Mouse (Mus musculus) neural tube, embryonic 12.5 days (tissue): ENCODE data around the gene Prkcz. TPM values are rescaled to one million over a fixed set of nuclear protein-coding genes. Genes with fewer than 3 reads are reported as not detected.
A peak's percentile ranks its signal among the peaks of the same experiment; 100 is the strongest.
"Not testable (repeated sequence)": the region's sequence is repeated elsewhere in the genome, so short reads cannot be mapped to it uniquely, and the experiment has no call there.

Source experiments
- ATAC-seq: fragments of 200-750 bp; cut with Nextera tagmentation; 2 replicates; pipeline ENCODE4 v1.8.0; 2017; ENCODE audit warnings: low read depth, mild to moderate bottlenecking, moderate TSS enrichment, moderate library complexity; ENCODE audit not compliant: low FRiP score
- H3K27ac ChIP-seq: fragments of 300-500 bp; sonication (generic); 2 replicates; pipeline ENCODE4 v1.5.1; 2016
- H3K27me3 ChIP-seq: fragments of 300-500 bp; sonication (generic); replicated peaks from 2 replicates; pipeline ENCODE4 v1.6.1; 2016; ENCODE audit warnings: mild to moderate bottlenecking
- H3K36me3 ChIP-seq: fragments of 300-500 bp; sonication (generic); 2 replicates; pipeline ENCODE4 v1.6.1; 2016; ENCODE audit warnings: mild to moderate bottlenecking
- H3K4me1 ChIP-seq: fragments of 300-500 bp; sonication (generic); 2 replicates; pipeline ENCODE4 v1.6.1; 2016
- H3K4me2 ChIP-seq: fragments of 300-500 bp; sonication (generic); replicated peaks from 2 replicates; pipeline ENCODE4 v1.6.1; 2016; ENCODE audit warnings: mild to moderate bottlenecking
- H3K4me3 ChIP-seq: fragments of 300-500 bp; sonication (generic); 2 replicates; pipeline ENCODE4 v1.5.1; 2016
- H3K9ac ChIP-seq: fragments of 300-500 bp; sonication (generic); 2 replicates; pipeline ENCODE4 v1.6.1; 2016; ENCODE audit warnings: mild to moderate bottlenecking
- H3K9me3 ChIP-seq: fragments of 300-500 bp; sonication (generic); 2 replicates; pipeline ENCODE4 v1.6.1; 2016; ENCODE audit warnings: mild to moderate bottlenecking
- WGBS: fragments of 180-500 bp; shearing (Covaris S2); methylation state at CpG from one replicate; pipeline ENCODE4 v1.1.7; 2016; 5-methylcytosine and 5-hydroxymethylcytosine counted together
- polyA plus RNA-seq: library from polyadenylated mRNA; unstranded; fragments of >200 nt; fragmentation: Nextera tagmentation; extraction: Ambion mirVana; gene quantifications from 2 replicates; pipeline ENCODE4 v1.2.1, GENCODE M21; 2016

The Prkcz gene
- polyA plus RNA-seq, 1 experiment from 2014 or later: 35.8 TPM

DNA sequence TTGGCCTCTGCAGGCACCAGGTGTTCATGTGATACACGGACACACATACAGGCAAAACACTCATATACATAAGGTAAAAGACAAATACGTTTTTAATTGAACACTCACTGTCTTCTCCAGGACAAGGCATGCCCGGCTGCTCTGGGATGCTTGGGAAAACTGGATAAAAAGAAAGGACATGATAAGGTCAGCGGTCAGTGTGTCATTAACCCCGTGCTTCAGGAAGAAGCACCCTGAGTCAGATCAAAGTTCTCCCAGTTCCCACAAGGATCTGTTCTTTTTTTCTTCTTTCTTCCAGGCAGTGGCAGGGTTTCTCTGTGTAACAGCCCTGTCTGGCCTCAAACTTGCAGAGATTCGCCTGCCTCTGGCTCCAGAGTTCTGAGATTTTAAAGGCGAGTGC lies 6.6 kb downstream of the Prkcz start:
- no peaks in the 10 kb centered on the region for H3K4me1 ChIP-seq
- H3K4me2 ChIP-seq: no peak overlapping the region
- no peak overlapping the region for H3K4me3 ChIP-seq
- no peak for ATAC-seq
- no peak overlapping the region for H3K27ac ChIP-seq
- no peaks in the 10 kb centered on the region for H3K9me3 ChIP-seq
- H3K9ac ChIP-seq: no peak overlapping the region
- 85% methylated on average over 7 of the region's 7 CpGs for WGBS
- peaks cover 13% of the 10 kb centered on the region for H3K27me3 ChIP-seq
- H3K36me3 ChIP-seq: no peaks in the 10 kb centered on the region

DNA sequence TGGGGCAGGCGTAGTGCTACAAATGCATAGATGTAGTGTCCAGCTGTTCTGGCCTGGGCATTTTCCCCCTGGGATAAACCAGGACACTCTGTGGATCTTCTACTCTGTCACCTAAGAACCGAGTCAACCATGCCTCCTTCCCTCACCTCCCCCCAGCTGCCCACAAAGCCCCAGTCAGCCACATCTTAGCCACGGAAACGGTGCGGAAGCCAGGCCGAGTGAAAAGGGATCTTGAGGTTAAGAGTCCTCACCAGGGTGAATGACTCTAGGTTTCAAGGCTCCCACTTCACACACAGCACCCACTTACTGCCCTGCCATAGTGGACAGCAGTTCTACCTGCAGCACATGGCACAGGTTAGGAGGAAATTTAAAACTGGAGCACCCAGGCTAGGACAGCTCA lies 7.1 kb downstream of the Prkcz start:
- 88% methylated on average over 6 of the region's 6 CpGs for WGBS
- ATAC-seq: no peak

DNA sequence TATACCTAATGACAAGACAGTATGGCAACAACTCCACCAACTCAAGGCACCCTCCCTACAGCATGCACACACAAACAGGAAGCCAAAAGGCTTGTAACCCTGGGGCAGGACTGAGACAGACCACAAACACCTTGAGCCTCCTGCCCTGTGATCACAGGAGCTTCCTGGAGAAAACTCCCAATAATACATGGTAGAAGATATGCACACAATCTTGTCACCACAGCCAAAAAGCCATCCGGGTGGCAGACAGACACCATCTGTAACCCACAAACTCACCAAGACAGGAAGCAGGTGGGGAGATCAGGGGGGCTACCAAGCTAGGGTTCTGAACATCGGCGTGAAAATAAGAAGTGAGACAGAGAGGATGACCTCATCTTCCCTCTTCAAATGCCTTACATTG lies 8.6 kb downstream of the Prkcz start:
- no peak overlapping the region for H3K4me2 ChIP-seq
- H3K36me3 ChIP-seq: no peaks in the 10 kb centered on the region
- H3K9me3 ChIP-seq: no peaks in the 10 kb centered on the region
- H3K9ac ChIP-seq: no peak overlapping the region
- no peaks in the 10 kb centered on the region for H3K4me1 ChIP-seq
- H3K4me3 ChIP-seq: no peak overlapping the region
- 91% methylated on average over 3 of the region's 3 CpGs for WGBS
- no peak for ATAC-seq
- H3K27me3 ChIP-seq: no peaks in the 10 kb centered on the region
- H3K27ac ChIP-seq: no peak overlapping the region

More for the DNA sequence above, 7.1 kb downstream of the Prkcz start:
- Histone ChIP-seq H3K4me2 (no peak overlapping the region), H3K27ac (no peak overlapping the region), H3K4me1 (no peaks in the 10 kb centered on the region), H3K9ac (no peak overlapping the region), H3K9me3 (no peaks in the 10 kb centered on the region), H3K36me3 (no peaks in the 10 kb centered on the region), H3K27me3 (peaks cover 8% of the 10 kb centered on the region), H3K4me3 (no peak overlapping the region)

DNA sequence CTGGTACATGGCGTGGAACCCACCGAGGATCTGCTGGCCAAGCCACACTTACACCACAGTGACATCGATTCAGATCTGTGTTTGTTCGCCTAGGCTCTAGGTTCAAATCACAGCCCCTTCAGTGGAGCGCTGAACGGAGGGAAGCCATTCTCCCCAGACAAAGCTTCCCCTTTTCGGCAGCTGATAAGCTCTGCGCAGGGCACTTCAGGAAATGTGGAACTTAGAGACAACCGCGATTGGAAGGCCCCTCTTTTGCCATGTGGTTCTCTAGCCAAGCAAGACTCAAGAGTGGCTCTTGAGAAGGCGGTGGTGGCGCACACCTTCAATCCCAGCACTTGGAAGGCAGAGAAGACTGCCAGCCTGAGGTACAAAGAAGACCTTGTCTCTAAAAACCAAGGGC lies 14.8 kb downstream of the Prkcz start:
- Histone ChIP-seq H3K27me3 (no peaks in the 10 kb centered on the region), H3K27ac (no peak overlapping the region), H3K36me3 (no peaks in the 10 kb centered on the region), H3K4me2 (peak overlapping the region; percentile 85; the same call in 1 of the 2 replicates), H3K4me1 (peaks cover 16% of the 10 kb centered on the region), H3K9ac (no peak overlapping the region), H3K4me3 (no peak overlapping the region), H3K9me3 (no peaks in the 10 kb centered on the region)
- 92% methylated on average over 12 of the region's 12 CpGs for WGBS
- no peak for ATAC-seq

DNA sequence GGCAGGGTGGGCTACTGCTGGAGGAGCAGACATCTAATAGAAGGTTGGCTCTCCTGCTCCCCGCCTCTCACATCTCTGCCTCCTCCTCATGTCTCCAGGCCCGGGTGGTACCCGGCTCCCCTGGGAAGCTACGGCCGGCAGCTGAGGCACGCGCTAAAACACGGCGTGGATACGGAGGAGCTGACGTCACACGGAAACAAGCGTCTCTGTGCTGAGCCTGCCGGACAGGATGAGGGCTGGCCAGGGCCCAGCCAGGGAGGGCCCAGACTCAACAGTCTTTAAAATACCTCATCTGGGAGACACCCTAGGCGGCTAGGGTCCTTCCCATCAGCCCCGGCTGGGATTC lies 15.6 kb downstream of the Prkcz start:
- H3K4me1 ChIP-seq: peaks cover 16% of the 10 kb centered on the region
- peak overlapping the region; percentile 82 for H3K9ac ChIP-seq
- H3K4me3 ChIP-seq: peak overlapping the region; percentile 53
- WGBS: 2% methylated on average over 16 of the region's 16 CpGs
- H3K27ac ChIP-seq: peak overlapping the region; percentile 85
- peak; percentile 91 for ATAC-seq
- H3K9me3 ChIP-seq: no peaks in the 10 kb centered on the region
- no peaks in the 10 kb centered on the region for H3K36me3 ChIP-seq
- H3K4me2 ChIP-seq: peak overlapping the region; percentile 85
- H3K27me3 ChIP-seq: no peaks in the 10 kb centered on the region

DNA sequence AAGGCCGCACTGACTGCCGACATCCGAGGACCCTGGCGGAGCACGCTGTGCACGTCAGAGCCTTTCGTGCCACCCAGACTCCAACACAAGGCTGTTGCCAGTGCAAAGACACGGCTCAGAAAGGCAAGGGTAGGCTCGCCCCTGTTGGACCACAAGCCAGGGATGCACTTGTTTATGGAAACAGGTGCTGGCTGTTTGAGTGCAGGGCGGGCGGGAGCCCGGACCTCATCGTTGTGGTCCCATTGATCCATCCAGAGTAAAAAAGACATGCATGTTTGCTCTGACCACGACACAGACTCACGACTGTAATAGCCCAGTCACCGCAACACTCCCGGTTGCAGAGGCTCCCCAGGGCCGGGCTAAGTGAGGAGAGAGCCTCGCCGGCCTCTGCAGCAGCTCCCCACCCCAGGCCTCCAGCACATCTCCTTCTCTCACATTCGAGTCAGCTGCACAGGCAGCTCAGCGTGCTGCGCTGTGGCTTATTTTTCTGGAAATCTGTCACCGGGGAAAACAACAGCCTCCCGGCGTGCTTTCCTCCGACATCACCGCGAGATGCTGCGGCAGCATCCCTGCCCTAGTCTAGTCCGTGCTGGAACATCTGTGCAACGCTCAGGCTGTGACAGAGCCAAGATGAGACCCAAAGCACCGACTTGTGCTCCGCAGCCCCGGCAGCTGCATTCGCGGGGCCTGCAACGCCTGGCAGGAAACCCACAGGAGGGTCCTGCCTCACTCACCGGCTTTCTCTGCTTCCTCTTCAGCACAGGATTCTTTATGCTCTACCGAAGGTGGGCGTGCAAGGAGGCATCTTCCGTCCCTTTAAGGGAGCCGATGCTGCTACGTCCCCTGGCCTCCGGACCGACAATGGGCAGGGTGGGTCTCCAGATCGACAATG lies 16.2 kb downstream of the Prkcz start:
- Histone ChIP-seq H3K27ac (peak overlapping the region; percentile 85), H3K4me1 (peaks cover 16% of the 10 kb centered on the region), H3K9me3 (no peaks in the 10 kb centered on the region), H3K9ac (peak overlapping the region; percentile 82), H3K4me2 (peak overlapping the region; percentile 85), H3K36me3 (no peaks in the 10 kb centered on the region), H3K4me3 (peak overlapping the region; percentile 53), H3K27me3 (no peaks in the 10 kb centered on the region)
- 8% methylated on average over 47 of the region's 47 CpGs for WGBS
- ATAC-seq: peak; percentile 71

DNA sequence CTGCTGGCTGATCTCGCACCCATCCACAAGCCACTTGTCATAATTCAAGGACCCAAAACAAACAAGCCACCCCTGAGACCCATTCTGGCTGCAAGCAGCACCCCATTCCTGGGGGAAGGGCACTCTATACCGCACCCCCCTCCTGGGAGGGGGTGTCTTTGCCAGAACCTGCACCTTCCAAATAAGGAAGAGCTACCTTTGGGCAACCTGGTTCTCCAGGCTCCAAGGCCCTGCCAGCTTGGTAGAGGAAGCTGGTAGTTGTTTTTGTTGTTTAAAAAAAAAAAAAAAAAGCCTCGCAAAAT lies 16.9 kb downstream of the Prkcz start:
- Histone ChIP-seq H3K9ac (peak overlapping the region; percentile 82), H3K36me3 (no peaks in the 10 kb centered on the region), H3K4me2 (peak overlapping the region; percentile 85), H3K4me3 (peak overlapping the region; percentile 53), H3K27ac (no peak overlapping the region; the same call in 1 of the 2 replicates), H3K27me3 (no peaks in the 10 kb centered on the region), H3K9me3 (no peaks in the 10 kb centered on the region), H3K4me1 (peaks cover 16% of the 10 kb centered on the region)
- 41% methylated on average over 3 of the region's 3 CpGs for WGBS
- no peak for ATAC-seq

DNA sequence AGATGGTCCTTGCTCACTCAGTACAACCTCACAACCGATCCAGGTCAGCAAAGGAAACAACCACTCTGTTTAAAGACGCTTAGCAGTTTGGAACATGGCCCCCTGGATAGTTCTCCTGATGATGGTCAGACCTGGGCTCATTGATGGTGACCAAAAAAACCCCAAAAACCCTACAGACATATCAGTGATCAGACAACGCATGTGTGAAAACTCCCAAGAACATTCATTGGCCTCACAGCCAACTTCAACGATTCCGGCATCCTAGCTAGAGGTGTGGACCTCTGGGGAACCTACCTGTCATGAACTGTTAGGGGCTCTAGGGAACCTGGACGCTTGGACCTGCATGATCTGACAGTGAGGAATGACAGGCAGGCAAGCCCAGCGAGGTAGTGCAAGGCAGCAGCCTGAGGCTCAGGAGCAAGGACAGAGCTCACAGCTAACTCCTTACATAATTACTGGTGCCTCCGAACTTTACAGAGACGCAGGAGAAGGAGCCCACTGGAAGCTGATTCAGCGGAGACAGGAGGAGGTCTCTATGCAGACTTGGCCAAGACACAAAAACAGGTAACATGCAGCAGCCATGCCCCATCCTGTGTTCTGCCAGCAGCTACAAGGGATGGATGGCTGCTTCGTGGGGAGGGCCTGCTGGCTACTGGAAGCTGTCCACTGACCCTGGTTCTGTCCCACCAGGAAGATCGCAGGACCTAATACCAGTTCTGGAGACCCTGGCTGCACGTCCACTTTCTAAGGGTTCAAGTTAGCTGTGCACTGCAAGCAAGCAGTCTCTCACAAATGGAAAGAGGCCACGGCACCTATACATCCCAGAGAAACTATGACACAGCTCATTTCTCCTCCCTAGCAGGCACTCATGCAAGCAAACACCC lies 17.5 kb downstream of the Prkcz start:
- no peak for ATAC-seq

DNA sequence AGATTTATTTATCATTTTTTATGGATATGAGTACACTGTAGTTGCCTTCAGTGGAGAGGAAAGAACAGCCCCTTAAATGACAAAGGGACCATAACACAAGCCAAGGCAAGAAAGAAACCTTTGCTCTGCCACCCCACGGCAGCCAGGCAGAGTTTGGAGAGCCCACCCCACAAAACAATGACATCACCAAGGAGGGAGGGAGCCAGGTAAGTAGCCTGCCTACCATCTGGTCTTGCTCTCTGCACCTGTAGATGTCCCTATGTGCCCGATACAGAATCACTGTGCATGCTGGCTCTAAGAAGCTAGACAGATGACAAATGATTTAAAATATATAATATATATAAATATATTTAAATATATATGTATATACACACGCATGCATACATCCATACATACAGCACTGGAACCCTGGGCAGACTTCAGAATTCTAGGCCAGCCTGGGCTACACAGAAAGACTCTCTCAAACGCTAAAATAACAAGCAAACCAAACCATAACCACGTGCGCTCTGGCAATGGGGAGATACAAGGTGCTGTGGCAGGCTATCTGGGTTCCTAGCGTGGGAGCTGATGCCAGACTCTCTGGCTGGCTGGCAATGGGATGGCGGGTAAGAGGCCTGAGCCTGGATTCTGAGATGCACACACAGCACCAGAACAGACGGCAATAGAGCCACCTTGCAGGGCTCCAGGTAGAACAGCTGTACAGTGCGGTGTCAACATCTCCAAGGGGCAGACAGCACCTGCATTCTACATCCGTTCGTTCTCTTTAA lies 24.7 kb downstream of the Prkcz start:
- no peak overlapping the region for H3K4me3 ChIP-seq
- H3K4me2 ChIP-seq: no peak overlapping the region
- no peak overlapping the region for H3K9ac ChIP-seq
- 91% methylated on average over 12 of the region's 12 CpGs for WGBS
- no peaks in the 10 kb centered on the region for H3K9me3 ChIP-seq
- no peaks in the 10 kb centered on the region for H3K36me3 ChIP-seq
- H3K27me3 ChIP-seq: no peaks in the 10 kb centered on the region
- no peak for ATAC-seq
- no peak overlapping the region for H3K27ac ChIP-seq
- no peaks in the 10 kb centered on the region for H3K4me1 ChIP-seq

More for the DNA sequence above, 17.5 kb downstream of the Prkcz start:
- H3K27ac ChIP-seq: no peak overlapping the region
- H3K9ac ChIP-seq: peak overlapping the region; percentile 82
- H3K36me3 ChIP-seq: no peaks in the 10 kb centered on the region
- H3K27me3 ChIP-seq: no peaks in the 10 kb centered on the region
- H3K4me1 ChIP-seq: peaks cover 16% of the 10 kb centered on the region
- peak overlapping the region; percentile 85 for H3K4me2 ChIP-seq
- WGBS: 82% methylated on average over 14 of the region's 14 CpGs
- H3K4me3 ChIP-seq: peak overlapping the region; percentile 53
- H3K9me3 ChIP-seq: no peaks in the 10 kb centered on the region

DNA sequence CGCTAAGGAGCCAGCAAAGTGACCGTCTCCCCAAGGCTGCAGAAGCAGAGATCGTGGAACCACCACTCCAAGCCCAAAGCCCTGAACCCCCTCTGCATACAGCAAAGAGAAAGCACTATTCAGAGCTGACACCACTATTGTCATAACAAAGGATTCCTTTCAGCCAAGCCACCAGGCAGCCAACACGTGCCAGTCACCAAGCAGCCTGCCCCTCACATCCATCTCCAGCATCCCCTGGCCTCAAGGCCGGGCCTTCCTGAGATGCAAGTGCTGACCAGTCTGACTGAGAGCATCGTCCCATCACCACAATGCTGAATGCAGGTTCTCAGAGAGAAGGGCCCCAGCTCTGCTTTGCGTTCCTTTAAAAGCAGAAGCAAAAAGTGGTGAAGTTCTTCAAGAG lies 28.9 kb downstream of the Prkcz start:
- 51% methylated on average over 7 of the region's 7 CpGs for WGBS

DNA sequence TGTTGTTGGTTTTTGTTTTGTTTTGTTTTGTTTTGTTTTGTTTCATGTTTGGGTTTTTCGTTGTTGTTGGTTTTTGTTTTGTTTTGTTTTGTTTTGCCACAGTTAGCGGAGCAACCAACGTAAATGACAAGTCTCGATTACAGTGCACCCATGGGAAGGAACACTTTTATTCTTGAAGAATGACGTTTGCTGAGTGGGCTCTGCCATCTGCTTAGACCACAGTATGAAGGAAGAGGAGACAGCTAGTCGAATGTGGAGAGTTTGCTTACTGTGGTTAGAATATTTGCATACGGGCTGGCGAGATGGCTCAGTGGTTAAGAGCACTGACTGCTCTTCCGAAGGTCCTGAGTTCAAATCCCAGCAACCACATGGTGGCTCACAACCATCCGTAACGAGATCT lies 32.8 kb downstream of the Prkcz start:
- not testable (repeated sequence) for H3K36me3 ChIP-seq, H3K4me2 ChIP-seq, H3K27ac ChIP-seq, H3K27me3 ChIP-seq, ATAC-seq, H3K9me3 ChIP-seq, H3K4me3 ChIP-seq, H3K9ac ChIP-seq, H3K4me1 ChIP-seq
- WGBS: 90% methylated on average over 11 of the region's 11 CpGs

More for the DNA sequence above, 28.9 kb downstream of the Prkcz start:
- Histone ChIP-seq H3K4me3 (no peak overlapping the region), H3K4me2 (no peak overlapping the region), H3K9ac (no peak overlapping the region), H3K27ac (no peak overlapping the region), H3K27me3 (no peaks in the 10 kb centered on the region), H3K9me3 (no peaks in the 10 kb centered on the region), H3K36me3 (no peaks in the 10 kb centered on the region), H3K4me1 (no peaks in the 10 kb centered on the region)
- ATAC-seq: no peak

DNA sequence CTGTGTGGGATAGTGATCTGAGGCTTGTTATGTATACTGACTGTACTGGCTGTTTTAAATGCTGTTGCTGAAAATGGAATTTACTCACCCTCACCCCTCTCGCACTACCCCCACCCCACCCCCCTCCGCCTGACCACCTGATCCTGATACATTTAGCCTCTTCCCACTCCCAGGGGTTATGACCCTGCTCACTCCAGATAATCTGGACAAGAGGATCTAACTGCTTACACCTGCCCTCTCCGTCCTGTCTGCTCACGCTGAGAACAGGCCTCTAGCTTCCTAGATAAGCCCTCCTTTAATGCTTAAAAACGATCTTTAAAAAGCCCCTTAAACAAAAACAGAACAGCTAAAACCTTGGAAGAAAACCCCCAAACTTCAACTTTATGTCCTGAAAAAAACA lies 35.4 kb downstream of the Prkcz start:
- 71% methylated on average over 5 of the region's 5 CpGs for WGBS
- H3K4me1 ChIP-seq: peaks cover 2% of the 10 kb centered on the region; the same call in 1 of the 2 replicates
- no peaks in the 10 kb centered on the region for H3K27me3 ChIP-seq
- ATAC-seq: no peak
- H3K4me2 ChIP-seq: no peak overlapping the region
- H3K27ac ChIP-seq: no peak overlapping the region
- no peak overlapping the region for H3K9ac ChIP-seq
- no peak overlapping the region for H3K4me3 ChIP-seq
- H3K9me3 ChIP-seq: no peaks in the 10 kb centered on the region
- H3K36me3 ChIP-seq: no peaks in the 10 kb centered on the region
